Mouse (Mus musculus): Measurements from ENCODE around the gene Anks1b.

Gene Anks1b

DNA sequence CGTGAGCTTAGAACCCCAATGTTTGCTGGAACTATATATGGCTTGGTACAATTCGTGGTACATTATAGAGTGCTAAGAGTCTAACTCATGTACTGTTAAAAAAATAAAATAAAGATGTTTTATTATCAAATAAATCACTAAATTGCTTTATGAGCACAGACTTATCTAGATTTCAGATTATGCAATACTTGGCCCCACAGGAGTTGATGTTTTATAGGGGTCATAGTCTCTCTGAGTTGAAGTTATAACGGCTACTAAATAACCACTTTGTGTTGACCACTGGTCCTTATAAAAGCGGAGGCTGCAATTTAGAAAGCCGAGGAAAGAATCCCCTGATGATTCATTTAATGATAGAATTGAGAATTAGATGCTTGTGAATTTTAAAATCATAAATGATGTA lies 323.6 kb downstream of the Anks1b start:
- DNase-seq = no peak

- no peak for DNase-seq
These were observed 336.7 kb downstream of the Anks1b start for GRCm38 (mm10) chr10:90210044-90210443.

- DNase-seq = no peak
These were observed 347.2 kb downstream of the Anks1b start for GRCm38 (mm10) chr10:90220470-90220869.

- DNase-seq = no peak
These were observed 349.6 kb downstream of the Anks1b start for GRCm38 (mm10) chr10:90222793-90223495.

GRCm38 (mm10) chr10:90235273-90235672 lies 362.0 kb downstream of the Anks1b start:
- no peak for DNase-seq

DNA sequence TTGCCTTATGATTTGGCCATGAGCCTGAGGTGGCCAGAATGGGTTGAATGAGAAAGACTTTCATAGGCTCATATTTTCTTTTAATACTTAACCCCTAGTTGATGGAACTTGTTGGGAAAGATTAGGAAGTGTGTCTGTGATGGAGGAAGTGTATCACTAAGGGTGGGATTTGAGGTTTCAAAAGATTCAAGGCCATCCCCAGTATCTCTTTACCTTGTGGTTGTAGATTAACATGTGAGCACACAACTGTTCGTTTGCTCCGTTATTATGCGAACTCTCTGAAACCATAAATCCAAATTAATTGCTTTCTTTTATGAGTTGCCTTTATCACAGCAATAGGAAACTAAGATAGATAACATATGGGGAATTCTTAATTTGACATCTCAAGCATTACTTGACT lies 364.0 kb downstream of the Anks1b start:
- DNase-seq = no peak

DNA sequence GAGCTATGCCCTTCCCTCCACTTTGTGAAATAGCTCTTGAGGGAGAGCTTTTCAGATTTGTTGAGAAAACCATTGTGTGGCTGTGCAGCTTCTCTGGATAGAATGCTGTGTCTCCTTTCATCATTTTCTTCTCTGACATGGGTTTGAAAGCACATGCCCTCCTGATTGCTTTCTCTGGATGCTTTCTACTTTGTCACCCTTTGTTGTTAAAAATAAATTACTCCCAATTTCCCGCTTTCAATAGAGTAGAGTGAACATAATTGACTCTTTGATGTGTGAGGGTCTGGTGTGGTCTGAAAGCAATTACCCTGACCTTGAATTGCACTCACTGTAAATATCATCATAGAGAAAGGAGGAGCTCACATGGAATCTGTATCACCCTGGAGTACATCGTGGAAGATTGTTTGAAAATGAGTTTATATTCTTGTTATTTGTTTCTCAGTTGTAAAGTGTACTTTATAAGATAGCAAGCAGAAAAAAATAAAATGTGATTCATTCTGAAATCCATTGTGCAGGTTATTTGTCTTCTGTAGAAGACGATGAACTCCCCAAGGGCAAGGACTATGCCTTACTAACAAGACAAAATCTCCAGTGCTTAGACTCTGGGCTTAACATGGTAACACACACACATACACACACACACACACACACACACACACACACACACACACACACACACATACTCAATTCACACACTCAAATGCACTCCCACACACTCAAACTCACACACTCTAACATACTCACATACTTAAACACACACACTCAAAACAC lies 385.8 kb downstream of the Anks1b start:
- no peak for DNase-seq

- DNase-seq = no peak
These were observed 398.0 kb downstream of the Anks1b start for GRCm38 (mm10) chr10:90271321-90271720.

- peak; percentile 18 for DNase-seq
These were observed 400.0 kb downstream of the Anks1b start for GRCm38 (mm10) chr10:90273311-90273710.

- DNase-seq = no peak
These were observed 413.3 kb downstream of the Anks1b start for GRCm38 (mm10) chr10:90286589-90286988.

DNA sequence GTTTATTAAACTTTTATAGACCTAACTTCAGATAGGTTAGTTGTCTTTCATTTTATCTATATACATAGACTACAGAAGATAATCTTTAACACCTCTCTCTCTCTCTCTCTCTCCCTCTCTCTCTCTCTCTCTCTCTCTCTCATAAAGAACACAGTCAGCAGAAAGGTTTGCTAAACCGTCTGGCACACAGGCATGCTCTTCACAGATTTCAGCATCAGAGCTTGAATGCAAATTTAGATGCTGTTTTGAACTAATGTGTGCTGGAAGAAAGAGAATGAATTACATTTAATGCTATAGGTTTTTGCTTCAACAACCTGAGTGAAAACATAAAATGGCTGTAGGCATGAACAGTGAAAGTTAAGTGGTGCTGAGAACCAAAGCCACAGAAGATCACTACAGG lies 429.9 kb downstream of the Anks1b start:
- no peak for DNase-seq

DNA sequence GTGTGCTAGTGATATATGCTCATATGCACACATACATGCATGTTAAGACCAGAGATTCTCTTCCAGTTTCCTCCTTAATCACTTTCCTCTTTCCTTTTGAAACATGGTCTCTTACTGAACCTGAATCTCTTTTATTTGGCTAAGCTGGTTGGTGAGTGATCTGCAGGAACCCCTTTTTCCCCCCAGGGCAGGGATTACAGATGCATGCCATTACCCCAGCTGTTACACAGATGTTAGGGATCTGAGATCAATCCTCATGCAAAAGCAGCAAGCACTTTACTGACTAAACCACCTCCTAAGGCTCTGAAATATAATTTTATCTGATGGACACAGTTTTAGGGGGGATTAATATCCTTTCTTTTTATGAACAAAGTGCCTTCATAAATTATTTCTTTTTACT lies 432.8 kb downstream of the Anks1b start:
- DNase-seq = no peak

DNA sequence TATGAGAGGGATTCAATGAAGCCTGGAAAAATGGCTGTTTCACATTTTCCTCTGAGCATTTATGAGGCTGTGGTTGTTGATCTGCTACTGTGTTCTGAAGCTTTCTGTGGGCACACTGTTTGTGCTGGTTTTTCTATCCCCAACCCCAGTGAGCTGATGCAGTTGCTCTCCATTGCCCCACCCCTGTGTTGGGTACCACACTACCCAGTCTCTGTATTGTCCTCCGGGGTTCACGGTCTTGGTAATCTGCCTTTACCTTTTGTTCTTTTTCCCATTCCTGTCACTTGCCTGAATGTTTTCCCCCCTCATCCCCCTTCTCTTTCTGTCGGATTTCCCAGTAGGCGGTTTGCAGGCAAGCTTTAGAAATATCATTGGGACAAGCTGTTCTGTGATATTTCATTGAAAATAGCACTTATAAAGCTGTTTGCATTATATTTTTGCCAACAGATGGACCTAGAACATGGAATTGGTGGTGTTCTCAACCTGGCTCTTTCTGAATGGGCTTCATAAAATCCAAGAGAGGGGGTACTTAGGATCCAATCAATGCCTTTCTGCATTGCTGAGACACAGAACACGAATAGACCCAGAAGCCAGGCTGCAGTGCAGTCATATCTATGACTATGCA lies 434.7 kb downstream of the Anks1b start:
- DNase-seq = no peak

- no peak for DNase-seq
These were observed 456.5 kb downstream of the Anks1b start for GRCm38 (mm10) chr10:90329781-90330180.

DNA sequence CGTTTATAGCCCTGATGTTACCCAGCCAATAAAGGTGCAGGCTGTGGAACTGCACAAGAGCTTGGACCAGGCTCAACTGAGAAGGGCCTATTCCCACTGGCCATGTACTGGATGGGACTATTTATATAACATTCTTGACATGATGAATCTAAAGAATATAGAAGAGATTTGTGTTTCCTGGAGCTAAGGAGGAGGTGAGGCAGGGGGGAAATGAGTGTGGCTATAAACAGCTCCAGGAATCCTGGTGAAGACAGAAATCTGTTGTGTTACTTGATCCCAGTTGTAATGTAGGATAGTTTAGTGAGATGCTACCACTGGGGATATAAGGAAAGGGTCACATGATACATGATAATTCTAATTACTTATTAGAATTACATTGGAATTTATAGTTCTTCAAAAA lies 472.1 kb downstream of the Anks1b start:
- DNase-seq = no peak

DNA sequence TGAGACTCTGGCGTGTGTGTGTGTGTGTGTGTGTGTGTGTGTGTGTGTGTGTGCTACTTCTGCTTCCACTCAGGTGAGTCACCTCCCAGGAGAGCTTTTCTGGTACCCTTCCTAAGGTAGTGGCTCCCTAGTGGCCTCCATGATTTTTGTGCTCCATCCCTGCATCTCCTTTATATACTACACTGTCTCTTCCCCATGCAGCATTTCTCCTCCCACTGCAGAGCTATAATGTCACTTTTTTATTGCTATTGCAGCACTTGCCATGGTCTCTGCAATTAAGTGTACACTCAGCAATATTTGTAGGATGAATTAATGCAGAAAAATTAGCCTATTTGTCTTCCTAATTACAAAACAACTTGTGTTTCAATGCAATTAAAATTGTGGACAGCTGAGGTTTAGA lies 482.9 kb downstream of the Anks1b start:
- no peak for DNase-seq

- no peak for DNase-seq
These were observed 484.0 kb downstream of the Anks1b start for GRCm38 (mm10) chr10:90357169-90357907.

DNA sequence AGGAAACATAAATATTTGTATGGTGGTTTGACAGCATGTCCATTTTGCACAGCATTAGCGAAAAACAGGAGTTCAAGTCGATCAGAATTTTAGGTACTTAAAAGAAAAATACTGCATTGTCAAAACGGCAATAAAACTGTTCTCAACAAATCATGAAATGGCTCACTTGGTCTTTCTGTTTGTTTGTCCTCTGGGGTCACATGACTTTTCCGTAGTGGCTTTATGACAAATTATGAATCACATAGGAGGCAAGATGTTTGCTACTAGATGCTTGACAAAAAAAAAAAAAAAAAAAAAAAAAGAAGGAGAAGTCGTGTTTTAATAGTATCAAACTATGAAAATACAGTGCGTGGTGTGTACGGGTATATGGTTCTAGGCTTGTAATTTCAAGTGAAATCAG lies 495.7 kb downstream of the Anks1b start:
- DNase-seq = no peak

DNA sequence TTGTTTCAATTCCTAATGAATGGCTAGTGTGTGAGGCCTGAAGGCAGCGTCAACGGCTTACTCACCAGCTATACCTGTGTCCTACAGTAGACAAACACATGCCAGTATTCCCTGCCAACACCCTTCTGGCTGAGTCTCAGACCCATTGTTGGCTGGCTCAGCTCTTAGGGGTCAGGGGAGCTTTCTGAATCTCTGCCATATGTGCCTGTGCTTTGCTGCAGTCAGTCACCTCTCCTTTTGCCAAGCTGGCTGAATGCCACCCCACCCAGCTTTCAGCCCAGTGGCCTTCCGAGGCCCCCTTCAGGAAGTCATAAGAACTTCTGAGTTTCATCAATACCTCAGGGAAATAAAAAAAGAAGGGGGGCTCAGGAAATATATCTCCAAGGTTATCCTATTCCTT lies 497.4 kb downstream of the Anks1b start:
- peak; percentile 29 for DNase-seq

- DNase-seq = peak; percentile 43
These were observed 500.2 kb downstream of the Anks1b start for GRCm38 (mm10) chr10:90373469-90373868.

GRCm38 (mm10) chr10:90376605-90377004 lies 503.3 kb downstream of the Anks1b start:
- DNase-seq = peak; percentile 5

DNA sequence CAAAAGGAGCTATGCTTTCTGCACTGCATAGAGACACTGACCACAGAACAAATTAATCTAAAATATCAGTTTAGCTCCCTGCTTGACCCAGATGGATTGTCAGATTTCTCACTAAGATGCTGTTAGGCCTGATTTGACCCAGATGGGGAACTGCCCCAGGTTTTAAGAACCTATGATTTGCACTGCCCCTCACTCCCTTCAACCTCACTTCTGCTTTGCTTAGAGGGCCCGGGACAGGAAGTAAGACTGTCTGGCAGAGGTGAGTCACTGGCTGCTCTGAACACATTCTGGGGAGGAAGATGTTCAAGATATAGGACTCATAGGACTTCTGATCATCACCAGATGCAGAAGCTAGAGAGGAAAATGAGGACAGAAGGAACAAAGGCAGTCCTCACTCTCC lies 506.8 kb downstream of the Anks1b start:
- DNase-seq = no peak

GRCm38 (mm10) chr10:90380704-90381339 lies 507.5 kb downstream of the Anks1b start:
- no peak for DNase-seq
